Mouse (Mus musculus): ENCODE measurements around the gene Ptpdc1. TPM values are rescaled to one million over a fixed set of nuclear protein-coding genes. Genes with fewer than 3 reads are reported as not detected.

The Ptpdc1 gene
- polyA plus RNA-seq, 1 experiment from 2014 or later, result 17.2 TPM

- Histone ChIP-seq H3K9me3 (ENCODE audit: control insufficient read depth, low read length) (no peaks in the 10 kb centered on the region), H3K4me3 (ENCODE audit: low read depth, low read length) (no peak overlapping the region), H3K9ac (ENCODE audit: low read length) (no peak overlapping the region), H3K27me3 (ENCODE audit: control insufficient read depth, insufficient read depth, low read length) (no peaks in the 10 kb centered on the region), H3K4me1 (ENCODE audit: control insufficient read depth, insufficient read depth, low read length) (no peaks in the 10 kb centered on the region), H3K36me3 (ENCODE audit: control insufficient read depth, insufficient read depth, low read length) (no peaks in the 10 kb centered on the region), H3K27ac (ENCODE audit: low read depth, low read length) (no peak overlapping the region), H3K4me2 (no peak overlapping the region)
- ATAC-seq (ENCODE audit: low FRiP score) (no peak), DNase-seq (ENCODE audit: low spot score, missing footprints) (peak; percentile 10)
- WGBS, result 82% methylated on average over 6 of the region's 6 CpGs
Measured at GRCm38 (mm10) chr13:48643072-48643471, 17.6 kb upstream of the Ptpdc1 start.

DNA sequence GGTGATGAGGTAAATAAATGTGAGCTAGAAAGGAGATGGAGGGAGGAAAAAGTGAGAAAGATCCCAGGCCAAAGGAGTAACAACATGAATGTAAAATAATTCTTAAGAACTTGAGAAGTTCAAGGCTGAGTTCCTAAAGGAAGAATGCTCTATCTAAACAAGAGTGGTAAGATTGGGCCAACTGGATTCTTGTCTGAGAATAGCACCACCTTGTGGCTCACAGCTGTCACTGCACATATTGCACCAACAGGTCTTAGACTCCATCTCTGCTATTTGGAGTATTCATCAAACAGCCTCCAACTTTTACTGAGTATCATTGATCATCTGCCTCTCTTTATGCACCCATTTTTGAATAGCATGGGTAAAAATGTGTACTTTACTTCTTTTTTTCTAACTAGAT is 14.1 kb upstream of the Ptpdc1 start:
- no peak overlapping the region for H3K4me2 ChIP-seq
- H3K27ac ChIP-seq (ENCODE audit: low read depth, low read length), result no peak overlapping the region
- DNase-seq (ENCODE audit: low spot score, missing footprints) (peak; percentile 91), ATAC-seq (ENCODE audit: low FRiP score) (no peak)
- H3K9ac ChIP-seq (ENCODE audit: low read length), result no peak overlapping the region
- H3K4me1 ChIP-seq (ENCODE audit: control insufficient read depth, insufficient read depth, low read length), result peaks cover 3% of the 10 kb centered on the region; the same call in 1 of the 2 replicates
- H3K9me3 ChIP-seq (ENCODE audit: control insufficient read depth, low read length), result no peaks in the 10 kb centered on the region
- H3K36me3 ChIP-seq (ENCODE audit: control insufficient read depth, insufficient read depth, low read length), result no peaks in the 10 kb centered on the region
- H3K27me3 ChIP-seq (ENCODE audit: control insufficient read depth, insufficient read depth, low read length), result no peaks in the 10 kb centered on the region
- H3K4me3 ChIP-seq (ENCODE audit: low read depth, low read length), result no peak overlapping the region

DNA sequence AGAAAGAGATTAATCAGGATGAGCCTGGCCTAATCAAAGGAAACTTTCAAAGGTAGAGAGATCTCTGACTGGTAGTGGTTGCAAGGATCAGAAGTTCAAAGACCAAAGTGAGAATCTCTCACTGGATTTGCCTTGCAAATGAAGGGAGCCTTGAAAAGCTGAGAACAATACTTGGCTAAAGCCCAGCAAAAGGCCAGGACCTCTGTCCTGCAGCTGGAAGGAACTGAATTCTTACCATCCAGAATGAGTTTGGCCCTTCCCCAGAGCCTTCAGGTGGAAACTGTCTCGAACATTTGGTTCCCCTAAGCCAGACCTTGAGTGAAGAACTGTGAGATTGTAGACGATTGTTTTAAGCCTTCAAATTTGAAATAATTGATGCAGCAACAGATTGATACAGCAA is 12.2 kb upstream of the Ptpdc1 start:
- Histone ChIP-seq H3K4me2 (no peak overlapping the region), H3K9ac (ENCODE audit: low read length) (no peak overlapping the region), H3K9me3 (ENCODE audit: control insufficient read depth, low read length) (no peaks in the 10 kb centered on the region), H3K27me3 (ENCODE audit: control insufficient read depth, insufficient read depth, low read length) (no peaks in the 10 kb centered on the region), H3K4me1 (ENCODE audit: control insufficient read depth, insufficient read depth, low read length) (peaks cover 3% of the 10 kb centered on the region; the same call in 1 of the 2 replicates), H3K27ac (ENCODE audit: low read depth, low read length) (no peak overlapping the region), H3K4me3 (ENCODE audit: low read depth, low read length) (no peak overlapping the region), H3K36me3 (ENCODE audit: control insufficient read depth, insufficient read depth, low read length) (no peaks in the 10 kb centered on the region)
- WGBS, result 31% methylated on average over 2 of the region's 2 CpGs
- ATAC-seq (ENCODE audit: low FRiP score), result no peak
- DNase-seq (ENCODE audit: low spot score, missing footprints), result peak; percentile 66

GRCm38 (mm10) chr13:48631691-48632090 is 6.2 kb upstream of the Ptpdc1 start:
- no peak overlapping the region for H3K4me2 ChIP-seq
- no peaks in the 10 kb centered on the region; the same call in 1 of the 2 replicates for H3K27me3 ChIP-seq (ENCODE audit: control insufficient read depth, insufficient read depth, low read length)
- no peaks in the 10 kb centered on the region for H3K4me1 ChIP-seq (ENCODE audit: control insufficient read depth, insufficient read depth, low read length)
- H3K27ac ChIP-seq (ENCODE audit: low read depth, low read length), result no peak overlapping the region
- ATAC-seq (ENCODE audit: low FRiP score), result no peak
- no peak overlapping the region for H3K9ac ChIP-seq (ENCODE audit: low read length)
- 76% methylated on average over 5 of the region's 5 CpGs for WGBS
- no peaks in the 10 kb centered on the region for H3K9me3 ChIP-seq (ENCODE audit: control insufficient read depth, low read length)
- no peak for DNase-seq (ENCODE audit: low spot score, missing footprints)
- no peaks in the 10 kb centered on the region for H3K36me3 ChIP-seq (ENCODE audit: control insufficient read depth, insufficient read depth, low read length)
- H3K4me3 ChIP-seq (ENCODE audit: low read depth, low read length), result no peak overlapping the region

DNA sequence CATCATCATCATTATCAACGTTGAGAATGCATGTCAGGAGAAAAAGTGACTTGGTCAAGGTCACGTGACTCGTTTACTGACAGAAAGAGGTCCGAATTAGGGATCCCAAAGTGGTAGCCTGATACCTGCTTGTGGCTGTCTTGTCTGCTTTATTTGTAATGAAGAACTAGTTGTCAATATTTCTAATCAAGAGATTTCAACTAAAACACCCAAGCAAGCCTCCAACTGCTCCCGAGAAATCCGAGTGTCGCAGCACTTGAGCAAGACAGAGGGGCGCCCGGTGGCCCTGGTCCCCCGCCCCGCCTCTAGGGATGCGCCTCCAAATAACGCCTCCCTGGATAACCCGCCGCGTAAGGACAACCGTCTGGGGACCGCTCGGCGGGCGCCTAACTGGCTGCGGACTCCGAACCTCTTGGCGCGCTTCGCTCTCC is 481 bp downstream of the Ptpdc1 start:
- no peaks in the 10 kb centered on the region for H3K36me3 ChIP-seq (ENCODE audit: control insufficient read depth, insufficient read depth, low read length)
- H3K9me3 ChIP-seq (ENCODE audit: control insufficient read depth, low read length), result no peaks in the 10 kb centered on the region
- DNase-seq (ENCODE audit: low spot score, missing footprints) (no peak), ATAC-seq (ENCODE audit: low FRiP score) (no peak)
- peak overlapping the region; percentile 52; the same call in 1 of the 2 replicates for H3K27ac ChIP-seq (ENCODE audit: low read depth, low read length)
- peak overlapping the region; percentile 79 for H3K9ac ChIP-seq (ENCODE audit: low read length)
- H3K27me3 ChIP-seq (ENCODE audit: control insufficient read depth, insufficient read depth, low read length), result peaks cover 5% of the 10 kb centered on the region; the same call in 1 of the 2 replicates
- H3K4me2 ChIP-seq, result peak overlapping the region; percentile 65
- H3K4me1 ChIP-seq (ENCODE audit: control insufficient read depth, insufficient read depth, low read length), result no peaks in the 10 kb centered on the region
- 4% methylated on average over 26 of the region's 26 CpGs for WGBS
- peak overlapping the region; percentile 63 for H3K4me3 ChIP-seq (ENCODE audit: low read depth, low read length)

DNA sequence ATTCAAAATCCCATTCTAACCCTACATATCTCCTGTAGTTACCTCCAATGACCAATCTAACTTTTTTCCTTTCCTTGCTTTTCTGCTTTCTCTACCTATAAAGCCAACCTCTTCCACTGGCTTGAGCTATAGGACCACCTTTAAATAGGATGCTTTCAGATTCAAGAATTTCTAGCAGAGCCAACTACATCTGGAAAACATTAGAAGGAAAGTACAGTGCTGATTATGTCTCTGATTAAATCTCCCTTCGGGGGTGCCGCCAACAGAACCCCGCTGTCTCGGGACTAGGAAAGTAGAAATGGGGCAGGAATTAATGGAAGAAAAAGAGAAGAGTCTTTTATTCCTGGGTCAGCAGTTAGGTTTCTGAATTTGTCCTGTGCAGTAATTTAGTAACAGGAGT is 6.6 kb downstream of the Ptpdc1 start:
- H3K4me2 ChIP-seq, result no peak overlapping the region
- H3K27me3 ChIP-seq (ENCODE audit: control insufficient read depth, insufficient read depth, low read length), result no peaks in the 10 kb centered on the region
- H3K36me3 ChIP-seq (ENCODE audit: control insufficient read depth, insufficient read depth, low read length), result no peaks in the 10 kb centered on the region
- no peak overlapping the region for H3K4me3 ChIP-seq (ENCODE audit: low read depth, low read length)
- H3K9ac ChIP-seq (ENCODE audit: low read length), result no peak overlapping the region
- WGBS, result 74% methylated on average over 4 of the region's 4 CpGs
- no peak overlapping the region for H3K27ac ChIP-seq (ENCODE audit: low read depth, low read length)
- ATAC-seq (ENCODE audit: low FRiP score), result no peak
- peaks cover 9% of the 10 kb centered on the region; the same call in 1 of the 2 replicates for H3K9me3 ChIP-seq (ENCODE audit: control insufficient read depth, low read length)
- H3K4me1 ChIP-seq (ENCODE audit: control insufficient read depth, insufficient read depth, low read length), result no peaks in the 10 kb centered on the region
- DNase-seq (ENCODE audit: low spot score, missing footprints), result no peak

- Histone ChIP-seq H3K27me3 (ENCODE audit: control insufficient read depth, insufficient read depth, low read length) (no peaks in the 10 kb centered on the region), H3K9ac (ENCODE audit: low read length) (no peak overlapping the region), H3K4me2 (no peak overlapping the region), H3K27ac (ENCODE audit: low read depth, low read length) (no peak overlapping the region), H3K4me3 (ENCODE audit: low read depth, low read length) (no peak overlapping the region), H3K4me1 (ENCODE audit: control insufficient read depth, insufficient read depth, low read length) (no peaks in the 10 kb centered on the region), H3K9me3 (ENCODE audit: control insufficient read depth, low read length) (peaks cover 9% of the 10 kb centered on the region; the same call in 1 of the 2 replicates), H3K36me3 (ENCODE audit: control insufficient read depth, insufficient read depth, low read length) (no peaks in the 10 kb centered on the region)
- ATAC-seq (ENCODE audit: low FRiP score) (no peak), DNase-seq (ENCODE audit: low spot score, missing footprints) (no peak)
Measured at GRCm38 (mm10) chr13:48617774-48618173, 7.7 kb downstream of the Ptpdc1 start.

DNA sequence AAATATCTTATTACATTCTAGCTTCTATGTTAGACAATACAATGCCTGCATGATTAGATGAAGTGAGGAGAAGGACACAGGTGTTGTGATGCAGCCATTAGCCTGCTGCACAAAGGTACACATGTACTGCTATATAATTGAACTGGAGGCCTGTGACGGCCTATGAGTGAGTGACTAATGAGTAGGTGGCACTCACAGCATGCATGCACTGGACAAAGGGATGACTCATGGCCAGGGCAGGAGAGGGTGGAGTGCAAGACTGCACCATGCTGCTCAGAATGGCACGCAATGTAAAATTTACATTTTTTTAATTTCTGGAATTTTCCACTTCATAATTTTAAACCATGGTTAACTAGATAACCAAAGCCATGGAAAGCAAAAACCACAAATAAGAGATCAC is 10.9 kb downstream of the Ptpdc1 start:
- H3K9ac ChIP-seq (ENCODE audit: low read length), result no peak overlapping the region
- 86% methylated on average over 2 of the region's 2 CpGs for WGBS

GRCm38 (mm10) chr13:48609106-48609505 is 16.4 kb downstream of the Ptpdc1 start:
- H3K9me3 ChIP-seq (ENCODE audit: control insufficient read depth, low read length), result no peaks in the 10 kb centered on the region
- H3K27me3 ChIP-seq (ENCODE audit: control insufficient read depth, insufficient read depth, low read length), result no peaks in the 10 kb centered on the region
- WGBS, result 79% methylated on average over 5 of the region's 5 CpGs
- H3K9ac ChIP-seq (ENCODE audit: low read length), result no peak overlapping the region
- no peak overlapping the region for H3K4me2 ChIP-seq
- H3K4me1 ChIP-seq (ENCODE audit: control insufficient read depth, insufficient read depth, low read length), result no peaks in the 10 kb centered on the region
- no peak overlapping the region for H3K27ac ChIP-seq (ENCODE audit: low read depth, low read length)
- no peak for DNase-seq (ENCODE audit: low spot score, missing footprints)
- no peak for ATAC-seq (ENCODE audit: low FRiP score)
- H3K4me3 ChIP-seq (ENCODE audit: low read depth, low read length), result no peak overlapping the region
- H3K36me3 ChIP-seq (ENCODE audit: control insufficient read depth, insufficient read depth, low read length), result no peaks in the 10 kb centered on the region

More for the DNA sequence above, 10.9 kb downstream of the Ptpdc1 start:
- Histone ChIP-seq H3K4me3 (ENCODE audit: low read depth, low read length) (no peak overlapping the region), H3K27ac (ENCODE audit: low read depth, low read length) (no peak overlapping the region), H3K36me3 (ENCODE audit: control insufficient read depth, insufficient read depth, low read length) (no peaks in the 10 kb centered on the region), H3K9me3 (ENCODE audit: control insufficient read depth, low read length) (peaks cover 9% of the 10 kb centered on the region; the same call in 1 of the 2 replicates), H3K4me1 (ENCODE audit: control insufficient read depth, insufficient read depth, low read length) (no peaks in the 10 kb centered on the region), H3K4me2 (no peak overlapping the region), H3K27me3 (ENCODE audit: control insufficient read depth, insufficient read depth, low read length) (no peaks in the 10 kb centered on the region)
- ATAC-seq (ENCODE audit: low FRiP score) (no peak), DNase-seq (ENCODE audit: low spot score, missing footprints) (no peak)

Data from midbrain, embryonic 11.5 days (tissue).